Mouse (Mus musculus) heart, adult 2 months (tissue): Measurements from ENCODE around the gene Pgam1. TPM values are rescaled to one million over a fixed set of nuclear protein-coding genes. Genes with fewer than 3 reads are reported as not detected.

ENCODE experiments used
- DNase-seq, 2 experiments: peaks; one replicate each; pipeline ENCODE4 v3.0.0; 2021
- H3K27ac ChIP-seq: fragments of 200-600 bp; 2 replicates; pipeline ENCODE4 v1.8.1; 2022
- H3K27me3 ChIP-seq: fragments of 200-500 bp; 2 replicates; pipeline ENCODE4 v1.6.1; 2012; ENCODE audit warnings: mild to moderate bottlenecking, low read length, inconsistent platforms, mixed read lengths; ENCODE audit not compliant: control insufficient read depth, insufficient read depth
- H3K36me3 ChIP-seq: fragments of 200-500 bp; 2 replicates; pipeline ENCODE4 v1.6.1; 2012; ENCODE audit warnings: low read length, inconsistent platforms; ENCODE audit not compliant: control insufficient read depth, insufficient read depth
- H3K4me1 ChIP-seq: fragments of 200-500 bp; 2 replicates; pipeline ENCODE4 v1.6.1; 2011; ENCODE audit warnings: low read length; ENCODE audit not compliant: control insufficient read depth, insufficient read depth
- H3K4me3 ChIP-seq: fragments of 200-600 bp; 2 replicates; pipeline ENCODE4 v1.8.1; 2022
- H3K79me2 ChIP-seq: fragments of 200-500 bp; replicated peaks from 2 replicates; pipeline ENCODE4 v1.6.1; 2012; ENCODE audit warnings: mild to moderate bottlenecking, inconsistent platforms, low read length, moderate library complexity, mixed read lengths; ENCODE audit not compliant: control insufficient read depth, insufficient read depth
- H3K9ac ChIP-seq: fragments of 200-500 bp; 2 replicates; pipeline ENCODE4 v1.6.1; 2012; ENCODE audit warnings: low read depth, mild to moderate bottlenecking, control low read depth, inconsistent platforms, low read length, mixed read lengths
- CTCF ChIP-seq: fragments of 200-600 bp; IDR thresholded peaks from 2 replicates; pipeline ENCODE4 v1.8.1; 2022; ENCODE audit warnings: antibody characterized with exemption, mild to moderate bottlenecking, moderate library complexity
- EP300 ChIP-seq: fragments of 200-500 bp; IDR thresholded peaks from 2 replicates; pipeline ENCODE4 v1.6.1; 2011; ENCODE audit warnings: low read depth, low read length, control low read depth; ENCODE audit not compliant: insufficient read depth
- POLR2A ChIP-seq: fragments of 200-500 bp; IDR thresholded peaks from 2 replicates; pipeline ENCODE4 v1.6.1; 2011; ENCODE audit warnings: mild to moderate bottlenecking, low read depth, low read length, control low read depth; ENCODE audit not compliant: insufficient read depth
- WGBS: fragments of 180-500 bp; shearing (Covaris S2); methylation state at CpG from one replicate; pipeline ENCODE4 v1.1.7; 2018; 5-methylcytosine and 5-hydroxymethylcytosine counted together
- intact Hi-C: fragments of 180-260 bp; cut with DNase I; formaldehyde crosslinking; loops from one replicate; pipeline ENCODE4 v1.15.1; 2025
- polyA plus RNA-seq: library from polyadenylated mRNA; depleted of rRNA; stranded (reverse); fragments of >200 nt; gene quantifications from 2 replicates; pipeline ENCODE4 v1.2.3, GENCODE M21; 2012
- total RNA-seq, 2 experiments: library from RNA; stranded (reverse); gene quantifications; 2 replicates each; pipeline ENCODE4 v1.2.3; 2021

The Pgam1 gene
- total and polyA plus RNA-seq, 3 experiments, result 111 to 135 (median 122) TPM

- Histone ChIP-seq H3K9ac (no peak overlapping the region), H3K4me1 (no peaks in the 10 kb centered on the region), H3K27me3 (no peaks in the 10 kb centered on the region), H3K4me3 (no peak overlapping the region), H3K36me3 (no peaks in the 10 kb centered on the region), H3K79me2 (no peaks in the 10 kb centered on the region), H3K27ac (no peak overlapping the region)
- WGBS, result 40% methylated on average over 8 of the region's 8 CpGs
- intact Hi-C loops, result no loop called here
- no peak for TF ChIP-seq EP300
- no peak for DNase-seq
Observed at GRCm38 (mm10) chr19:41907079-41907760, 4.5 kb upstream of the Pgam1 start.

DNA sequence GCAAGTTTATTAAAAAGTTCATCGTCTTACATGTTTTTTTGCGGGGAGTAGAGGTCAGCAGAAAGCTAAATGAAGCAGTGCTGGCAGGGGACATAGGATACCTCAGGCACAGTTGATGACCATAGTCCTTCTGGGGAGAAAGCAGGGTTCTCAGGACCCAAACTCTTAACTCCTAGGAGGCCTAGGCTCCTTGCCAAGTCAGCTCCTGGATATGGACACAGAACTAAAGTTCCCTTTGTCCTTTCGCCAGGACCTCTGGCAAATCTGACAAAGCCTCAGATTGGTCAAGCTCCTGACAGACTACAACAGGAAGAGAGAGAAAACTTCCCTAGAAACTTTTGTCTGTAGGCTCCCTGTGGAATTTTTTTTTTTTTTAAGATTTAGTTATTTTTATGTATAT lies 3.0 kb upstream of the Pgam1 start:
- Histone ChIP-seq H3K27ac (no peak overlapping the region), H3K9ac (no peak overlapping the region), H3K79me2 (0 out of 2 replicates have a peak, but pooled peaks cover 1% of the 10 kb centered on the region), H3K4me1 (peaks cover 5% of the 10 kb centered on the region), H3K4me3 (no peak overlapping the region), H3K27me3 (no peaks in the 10 kb centered on the region), H3K36me3 (peaks cover 7% of the 10 kb centered on the region)
- intact Hi-C loops, result no loop called here
- 70% methylated on average over 3 of the region's 3 CpGs for WGBS
- DNase-seq, result no peak
- TF ChIP-seq POLR2A (no peak), EP300 (no peak), CTCF (no peak)

DNA sequence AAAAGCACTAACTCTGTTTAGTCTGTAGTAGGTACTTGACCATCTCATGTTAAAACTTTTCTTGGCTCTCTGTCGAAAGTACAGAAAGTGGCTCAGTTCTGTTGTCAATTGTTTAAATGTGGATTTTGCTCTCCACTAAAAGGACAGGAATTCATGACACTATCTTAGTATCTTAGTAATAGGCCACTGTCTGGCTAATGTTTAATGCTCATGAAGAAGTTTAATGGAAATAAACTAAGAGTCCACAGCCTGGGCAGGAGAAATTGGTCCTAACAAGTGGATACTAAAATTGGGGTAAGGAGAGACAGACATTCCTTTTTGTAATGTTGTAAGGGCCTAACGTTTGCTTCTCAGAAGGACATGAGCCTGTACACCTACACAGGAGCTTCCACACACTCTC lies 1.3 kb upstream of the Pgam1 start:
- TF ChIP-seq EP300 (no peak), POLR2A (no peak), CTCF (no peak)
- peaks cover 10% of the 10 kb centered on the region for H3K4me1 ChIP-seq
- intact Hi-C loops, result loop anchor here (5.0 kb wide), 3 partner anchors 63 to 182 kb away; partner anchors contain the start of genes Frat2 and Pi4k2a
- H3K9ac ChIP-seq, result no peak overlapping the region
- no peaks in the 10 kb centered on the region for H3K27me3 ChIP-seq
- peaks cover 17% of the 10 kb centered on the region for H3K36me3 ChIP-seq
- H3K4me3 ChIP-seq, result no peak overlapping the region
- H3K79me2 ChIP-seq, result 0 out of 2 replicates have a peak, but pooled peaks cover 3% of the 10 kb centered on the region
- WGBS, result 82% methylated on average over 2 of the region's 2 CpGs
- DNase-seq, result no peak
- no peak overlapping the region for H3K27ac ChIP-seq

- intact Hi-C loops, result loop anchor here (2.0 to 5.0 kb wide), 4 partner anchors 20 to 180 kb away; partner anchors contain the start of genes Exosc1, Frat2, Pi4k2a and Zdhhc16
- TF ChIP-seq EP300 (no peak), CTCF (no peak), POLR2A (no peak; the same call in 1 of the 2 replicates)
- peak overlapping the region; percentile 71 for H3K4me3 ChIP-seq
- peak; percentile 60 to 67 for DNase-seq
- H3K4me1 ChIP-seq, result peaks cover 10% of the 10 kb centered on the region
- peak overlapping the region; percentile 98 for H3K27ac ChIP-seq
- WGBS, result 1% methylated on average over 53 of the region's 53 CpGs
- H3K36me3 ChIP-seq, result peaks cover 23% of the 10 kb centered on the region
- no peaks in the 10 kb centered on the region for H3K27me3 ChIP-seq
- H3K79me2 ChIP-seq, result 0 out of 2 replicates have a peak, but pooled peaks cover 3% of the 10 kb centered on the region
- H3K9ac ChIP-seq, result peak overlapping the region; percentile 81
Observed at GRCm38 (mm10) chr19:41912121-41913080, 678 bp downstream of the Pgam1 start.

GRCm38 (mm10) chr19:41913774-41914591 lies 2.3 kb downstream of the Pgam1 start:
- TF ChIP-seq POLR2A, result no peak
- no peak for TF ChIP-seq CTCF
- no peak for TF ChIP-seq EP300
- 40% methylated on average over 6 of the region's 6 CpGs for WGBS
- Histone ChIP-seq H3K79me2 (0 out of 2 replicates have a peak, but pooled peaks cover 3% of the 10 kb centered on the region), H3K9ac (no peak overlapping the region), H3K36me3 (peaks cover 23% of the 10 kb centered on the region), H3K27me3 (no peaks in the 10 kb centered on the region), H3K4me3 (no peak overlapping the region; the same call in 1 of the 2 replicates), H3K27ac (no peak overlapping the region), H3K4me1 (peaks cover 10% of the 10 kb centered on the region)
- intact Hi-C loops, result loop anchor here (2.0 to 5.0 kb wide), 4 partner anchors 19 to 178 kb away; partner anchors contain the start of genes Exosc1, Frat2, Pi4k2a and Zdhhc16
- no peak for DNase-seq
